Mouse (Mus musculus): ENCODE measurements at regions not wholly inside any gene's neighbourhood (a gene's known extent, or its start where the extent isn't known, plus 50 kb on each side); places are given as distances from the start of the nearest gene placed in this dataset.

DNA sequence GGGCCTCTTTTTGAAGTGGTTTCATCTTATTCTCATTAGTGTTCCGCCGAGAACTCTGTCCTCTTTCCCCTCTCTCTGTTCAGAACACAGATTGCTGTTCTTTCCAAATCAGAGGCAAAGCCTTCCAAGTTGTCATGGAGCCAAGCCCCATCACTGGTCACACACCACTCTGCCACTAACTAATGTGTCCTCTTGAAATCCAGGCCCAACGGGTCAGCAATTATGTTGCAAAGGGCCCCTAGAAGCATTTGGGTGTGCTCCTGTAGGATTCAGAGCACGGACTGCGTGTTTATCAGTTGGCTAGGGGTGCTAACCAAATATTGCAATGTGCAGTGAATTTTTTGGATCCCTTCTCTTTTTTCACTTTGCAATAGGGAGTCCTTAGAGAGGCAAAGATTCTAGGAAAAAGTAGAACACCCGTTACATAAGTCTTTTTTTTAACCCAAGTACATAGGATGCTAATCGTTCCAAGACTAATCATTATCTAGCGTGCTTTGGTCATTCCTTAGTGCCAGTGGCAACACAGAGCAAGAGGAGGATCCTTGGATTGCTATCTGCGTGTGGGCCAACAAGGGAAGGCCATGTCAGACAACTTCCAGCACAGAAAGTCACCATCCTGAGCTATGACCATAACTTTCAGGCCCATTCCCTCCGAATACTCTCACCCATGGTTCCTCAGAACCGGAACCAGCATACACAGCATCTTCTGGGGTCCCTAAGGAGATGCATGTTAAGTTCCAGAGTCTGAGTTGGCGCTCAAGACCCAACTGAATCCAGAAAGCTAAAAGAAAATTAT, 99.8 kb upstream of the Cd180 start:
- DNase-seq (ENCODE audit: low spot score), result peak; percentile 65
- intact Hi-C loops (cut with DNase I), result loop anchor here (10.0 kb wide), 1 partner anchor 599 kb away; no protein-coding TSS in a partner anchor

DNA sequence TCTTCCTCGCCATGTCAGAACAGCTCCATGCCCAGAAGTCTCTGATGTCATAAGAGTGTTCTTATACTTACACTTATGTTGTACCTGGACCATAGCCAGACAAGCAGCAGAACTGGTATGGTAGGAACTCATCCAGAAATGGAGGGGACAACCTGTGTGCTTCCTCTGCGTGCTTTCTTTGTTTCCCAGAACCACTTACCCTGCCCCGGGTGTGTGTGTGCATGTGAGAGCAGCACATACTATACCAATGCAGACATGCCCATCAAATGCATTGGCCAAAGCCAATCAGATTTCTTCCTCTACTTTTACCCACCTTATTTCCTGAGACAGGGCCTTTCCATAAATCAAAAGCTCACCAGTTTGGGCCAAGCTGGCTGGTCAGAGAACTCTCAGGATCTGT, 99.2 kb upstream of the Cd180 start:
- DNase-seq (ENCODE audit: low spot score), result no peak
- intact Hi-C loops (cut with DNase I), result loop anchor here (10.0 kb wide), 1 partner anchor 599 kb away; no protein-coding TSS in a partner anchor

DNA sequence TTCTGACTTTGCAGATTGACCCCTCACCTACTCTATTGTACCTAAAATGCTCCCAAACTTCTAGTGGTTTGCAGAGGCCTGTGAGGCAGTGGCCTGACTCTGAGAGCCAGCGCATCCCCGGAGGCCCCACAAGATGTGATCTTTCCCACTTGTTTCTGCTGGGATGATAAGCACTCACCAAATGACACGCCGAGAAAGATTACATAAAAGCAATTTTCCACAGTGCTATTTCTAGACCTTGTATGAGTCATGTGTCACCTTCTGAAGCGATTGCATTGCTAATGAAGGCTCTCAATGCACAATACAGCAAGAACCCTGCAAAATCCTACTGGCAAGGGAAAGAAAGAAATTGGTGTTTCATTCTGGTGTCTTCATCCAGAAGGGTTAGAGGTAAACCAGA, 97.8 kb upstream of the Cd180 start:
- intact Hi-C loops (cut with DNase I), result loop anchor here (10.0 kb wide), 1 partner anchor 601 kb away; no protein-coding TSS in a partner anchor
- DNase-seq (ENCODE audit: low spot score), result no peak

DNA sequence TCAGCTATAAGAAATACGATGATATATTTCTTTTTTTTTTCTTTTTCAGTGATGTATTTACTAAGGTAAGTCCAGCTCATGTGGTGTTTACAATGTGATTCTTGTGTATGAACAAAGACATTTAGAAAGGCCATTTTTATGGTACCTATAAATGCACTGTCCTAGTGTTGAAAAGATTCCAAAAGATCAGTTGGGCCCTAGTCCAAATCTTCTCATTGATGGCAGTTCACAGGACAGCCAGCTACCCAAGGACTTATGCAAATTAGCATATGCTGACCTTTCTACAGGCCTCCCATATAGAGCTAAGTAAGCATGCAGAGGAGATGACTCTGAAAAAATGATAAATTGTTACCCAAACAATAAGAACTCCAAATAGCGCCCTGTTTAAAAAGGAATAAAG, 97.3 kb upstream of the Cd180 start:
- DNase-seq (ENCODE audit: low spot score), result no peak
- intact Hi-C loops (cut with DNase I), result loop anchor here (10.0 kb wide), 1 partner anchor 601 kb away; no protein-coding TSS in a partner anchor

DNA sequence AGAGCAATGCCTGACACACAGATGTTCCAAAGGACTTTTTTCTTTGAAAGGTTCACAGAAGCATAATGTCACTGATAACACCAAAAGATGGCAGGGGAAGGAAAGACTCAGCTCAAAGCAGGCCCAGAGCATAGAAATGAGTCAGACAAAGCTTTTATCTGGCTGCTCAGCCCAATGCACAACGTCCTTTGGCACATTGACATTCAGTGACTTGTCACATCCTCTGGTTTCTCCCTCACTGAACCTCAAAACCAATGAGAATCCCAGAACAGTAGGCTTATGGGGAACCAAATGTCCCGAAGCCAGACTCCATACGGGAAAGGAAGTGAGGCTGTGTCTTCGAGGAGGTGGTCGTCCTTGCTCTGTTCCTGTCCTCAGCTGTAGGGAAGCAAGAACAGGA, 95.2 kb upstream of the Cd180 start:
- DNase-seq (ENCODE audit: low spot score), result no peak
- intact Hi-C loops (cut with DNase I), result loop anchor here (10.0 kb wide), 1 partner anchor 603 kb away; no protein-coding TSS in a partner anchor

DNA sequence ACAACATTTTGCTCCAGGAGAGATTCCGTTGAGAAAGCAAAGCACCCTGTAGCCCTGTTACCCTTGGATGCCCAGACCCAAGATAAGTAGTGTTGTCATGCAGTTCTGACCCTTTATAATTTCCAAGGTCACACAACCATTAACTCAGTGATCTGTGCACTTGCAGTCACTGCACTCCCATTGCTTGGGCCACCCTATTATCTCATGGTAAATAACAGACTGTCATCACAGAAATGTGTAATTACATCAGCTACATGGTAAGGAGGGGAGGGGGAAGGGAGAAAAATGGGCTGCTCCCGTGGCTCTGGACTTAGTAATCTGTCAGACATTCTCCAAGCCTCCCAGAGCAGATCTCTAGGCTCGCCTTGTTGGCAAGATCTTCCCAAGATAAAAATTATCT, 93.8 kb upstream of the Cd180 start:
- no peak for DNase-seq (ENCODE audit: low spot score)
- intact Hi-C loops (cut with DNase I), result loop anchor here (10.0 kb wide), 1 partner anchor 605 kb away; no protein-coding TSS in a partner anchor

DNA sequence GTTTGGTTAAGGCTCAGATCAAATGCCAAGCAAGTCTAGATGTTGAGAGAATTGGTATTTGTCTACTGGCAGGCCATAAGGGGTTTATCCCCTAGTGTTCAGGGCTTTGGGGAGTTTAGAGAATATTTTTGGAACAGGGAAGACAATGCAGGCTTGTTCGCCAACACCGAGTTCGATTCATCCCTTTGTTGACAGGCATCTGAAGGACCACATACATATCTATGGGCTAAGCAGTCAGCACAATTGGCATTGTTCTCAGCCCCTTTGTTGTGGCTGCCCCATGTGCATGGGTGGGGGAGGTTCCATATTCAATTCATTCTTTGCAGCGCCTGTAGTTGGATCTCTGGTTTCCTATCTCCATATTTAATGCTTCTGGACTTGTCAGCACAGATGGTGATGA, 93.3 kb upstream of the Cd180 start:
- intact Hi-C loops (cut with DNase I), result no loop called here
- DNase-seq (ENCODE audit: low spot score), result no peak

DNA sequence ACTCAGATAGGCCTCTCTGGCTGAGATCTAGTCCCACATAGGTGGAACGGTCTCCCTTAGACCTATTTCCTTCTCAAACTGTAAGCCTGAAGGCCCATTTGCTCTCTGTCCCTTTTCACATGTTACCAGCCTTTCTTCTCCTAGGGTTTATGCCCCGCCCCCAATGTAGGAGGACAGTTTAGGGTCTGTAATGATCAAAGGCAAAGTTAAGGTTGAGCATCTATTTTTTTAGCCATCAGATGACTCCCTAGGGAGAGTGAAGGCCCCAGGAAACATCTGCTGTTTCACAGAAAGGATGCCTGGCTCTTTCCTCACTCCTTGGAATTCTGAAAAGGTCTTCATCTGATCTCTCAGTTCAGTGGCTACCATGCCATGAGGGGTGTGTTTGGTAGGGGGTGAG, 68.9 kb upstream of the Cd180 start:
- intact Hi-C loops (cut with DNase I), result no loop called here
- no peak for DNase-seq (ENCODE audit: low spot score)

DNA sequence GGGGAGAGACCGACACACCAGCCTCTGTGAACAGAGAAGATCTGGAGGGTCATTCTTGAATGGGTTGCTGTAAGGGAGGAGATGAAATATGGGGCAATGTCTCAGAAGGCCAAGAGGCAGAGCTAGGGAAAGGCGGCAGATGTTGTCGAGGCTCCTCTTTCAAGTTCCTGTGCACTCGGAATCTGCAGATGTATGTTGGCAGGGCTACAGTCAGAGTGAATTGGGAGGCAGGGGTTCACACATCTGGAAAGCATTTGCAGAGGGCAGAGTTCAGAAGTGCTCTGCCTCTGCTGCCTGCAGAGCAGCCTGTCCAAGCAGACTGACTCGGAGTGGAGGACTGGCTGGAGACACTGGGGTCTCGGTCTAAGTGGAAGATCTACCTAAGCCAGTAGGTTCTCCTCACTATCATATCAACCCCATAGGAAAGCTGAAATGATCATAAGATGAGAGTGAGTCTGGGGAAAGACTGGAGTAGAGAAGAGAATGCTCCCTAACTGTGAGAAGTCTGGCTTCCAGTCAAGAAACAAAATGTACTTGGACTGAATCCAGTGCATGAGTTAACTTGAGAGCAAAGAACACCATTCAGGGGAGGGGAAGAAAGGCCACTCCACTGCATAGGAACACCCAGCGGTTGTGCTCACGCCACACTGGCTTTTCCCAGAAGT, 68.1 kb upstream of the Cd180 start:
- DNase-seq (ENCODE audit: low spot score), result peak; percentile 60
- intact Hi-C loops (cut with DNase I), result no loop called here

DNA sequence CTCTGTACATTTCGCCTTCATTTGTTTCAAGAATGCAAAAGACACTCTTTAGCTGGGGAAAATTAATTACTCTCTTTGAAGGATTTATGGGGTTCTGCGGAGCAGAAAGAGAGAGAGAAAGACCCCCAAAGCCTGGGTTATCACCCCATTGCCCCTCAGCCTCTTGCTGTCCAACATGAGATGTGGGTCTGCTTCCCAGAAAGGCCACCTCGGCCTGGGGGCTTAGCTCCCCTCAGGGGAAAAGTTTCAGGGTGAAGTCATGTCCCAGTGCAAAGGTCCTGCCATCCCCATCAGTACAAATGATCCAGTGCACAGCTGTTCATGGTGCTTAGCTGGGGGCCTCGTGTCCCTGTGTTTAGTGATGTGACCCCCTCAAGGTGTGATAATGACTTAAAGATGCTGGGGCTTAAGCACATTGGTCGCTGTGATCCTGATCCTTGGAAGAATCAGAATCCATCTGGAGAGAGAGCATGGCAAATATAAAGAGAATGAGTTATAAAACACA, 67.5 kb upstream of the Cd180 start:
- DNase-seq (ENCODE audit: low spot score), result no peak
- intact Hi-C loops (cut with DNase I), result no loop called here

DNA sequence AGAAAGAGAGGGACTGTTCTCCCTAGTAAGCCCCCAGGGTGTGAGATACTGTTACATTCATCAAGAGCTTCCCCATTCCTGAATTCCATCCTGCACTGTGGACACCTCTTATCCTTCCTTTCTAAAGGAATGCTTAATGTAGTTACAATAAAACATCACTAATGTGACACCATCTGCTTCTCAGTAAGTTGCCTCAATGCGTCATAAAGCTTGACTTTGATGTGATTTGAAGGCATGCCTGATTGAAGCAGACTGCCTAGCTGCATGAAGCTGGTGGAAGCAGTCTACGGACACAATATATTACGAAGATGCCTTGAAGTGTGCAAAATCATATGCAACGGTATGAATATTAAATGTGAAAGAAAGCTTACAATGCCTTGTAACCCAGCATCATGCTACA, 65.6 kb upstream of the Cd180 start:
- DNase-seq (ENCODE audit: low spot score), result no peak
- intact Hi-C loops (cut with DNase I), result no loop called here

DNA sequence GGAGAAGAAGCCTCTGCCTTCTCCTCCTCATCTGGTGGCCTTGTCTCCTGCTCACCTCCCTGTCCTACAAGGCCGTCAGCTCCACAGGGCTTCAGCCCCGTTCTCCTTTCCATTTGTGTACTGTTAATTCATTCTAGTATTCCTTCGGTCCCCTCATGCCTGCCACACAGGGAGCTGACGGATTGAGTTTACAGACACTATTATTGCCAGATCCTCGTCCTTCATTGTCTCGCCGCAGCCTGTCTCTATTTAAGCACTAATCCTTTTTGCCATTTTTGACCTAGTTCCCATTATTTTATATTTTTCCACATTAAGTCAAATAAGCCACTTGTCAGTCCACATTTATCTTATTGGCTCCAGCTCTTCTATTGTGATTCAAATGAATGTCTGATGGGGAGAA, 64.2 kb upstream of the Cd180 start:
- intact Hi-C loops (cut with DNase I), result no loop called here

DNA sequence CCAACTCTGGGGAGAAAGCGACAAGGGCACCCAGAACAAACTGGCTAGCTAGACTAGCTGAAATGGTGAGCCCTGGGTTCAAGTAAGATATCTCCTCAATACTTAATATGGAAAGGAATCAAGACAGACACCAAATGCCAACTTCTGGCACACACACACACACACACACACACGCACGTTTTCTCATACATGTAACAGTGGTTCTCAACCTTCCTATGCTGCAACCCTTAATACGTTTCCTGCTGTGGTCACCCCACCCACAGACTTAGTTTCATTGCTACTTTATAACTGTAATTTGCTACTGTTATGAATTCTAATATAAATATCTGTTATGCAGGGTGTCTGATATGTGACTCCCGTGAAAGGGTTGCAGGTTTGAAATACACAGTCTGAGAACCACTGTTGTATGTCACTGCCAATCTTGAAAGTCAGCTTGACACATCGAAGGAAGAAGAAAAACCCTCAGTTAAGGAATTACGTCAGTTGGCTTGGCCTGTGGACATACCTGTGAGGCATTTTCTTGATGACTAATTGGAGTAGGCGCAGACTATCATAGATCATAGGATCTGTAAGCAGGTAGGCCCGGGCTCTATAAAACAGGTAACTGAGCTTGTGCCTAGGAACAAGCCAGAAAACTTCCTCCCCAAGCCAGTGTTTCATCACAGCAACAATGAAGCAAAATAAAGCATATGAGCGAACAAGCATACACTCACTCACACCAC, 59.0 kb upstream of the Cd180 start:
- intact Hi-C loops (cut with DNase I), result no loop called here
- no peak for DNase-seq (ENCODE audit: low spot score)

More for the DNA sequence above, 64.2 kb upstream of the Cd180 start:
- no peak for DNase-seq (ENCODE audit: low spot score)

DNA sequence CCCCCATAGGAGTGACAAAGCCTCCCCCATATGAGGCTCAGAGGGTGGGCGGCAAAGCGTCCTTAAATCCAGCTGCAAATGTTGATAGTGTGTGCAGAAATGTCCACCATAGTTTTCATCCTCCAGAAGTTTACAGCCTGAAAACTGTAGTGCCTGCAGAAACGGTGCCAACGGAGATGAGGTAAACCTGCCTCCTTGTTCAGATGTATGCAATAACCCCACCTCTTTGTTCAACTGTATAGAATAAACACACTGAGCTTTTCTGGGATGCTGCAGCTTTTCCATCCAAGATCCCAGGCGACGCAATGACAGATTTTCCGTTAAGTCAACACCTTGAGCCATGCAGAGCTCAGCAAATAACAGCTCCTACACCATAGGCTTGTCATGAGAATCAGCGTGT, 57.3 kb upstream of the Cd180 start:
- intact Hi-C loops (cut with DNase I), result no loop called here
- no peak for DNase-seq (ENCODE audit: low spot score)

DNA sequence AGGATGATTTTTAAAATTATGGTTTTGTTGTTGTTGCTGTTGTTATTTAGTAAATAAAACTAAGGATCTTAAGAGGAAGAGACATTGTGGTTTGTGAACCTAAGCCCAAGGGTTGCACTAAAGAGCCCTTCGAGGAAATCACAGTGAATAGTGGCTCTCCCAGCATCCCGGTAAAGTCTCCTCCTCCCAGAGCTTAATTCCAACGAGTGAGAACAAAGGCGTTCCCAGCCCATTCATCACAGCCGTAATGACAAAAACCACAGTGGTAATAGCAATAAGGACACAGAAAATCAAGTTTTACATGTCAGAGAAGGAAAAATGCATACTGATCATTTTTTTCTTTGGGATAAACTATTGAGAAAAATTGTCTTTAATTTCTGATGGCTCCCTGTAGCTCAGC, 56.3 kb upstream of the Cd180 start:
- intact Hi-C loops (cut with DNase I), result no loop called here
- no peak for DNase-seq (ENCODE audit: low spot score)

DNA sequence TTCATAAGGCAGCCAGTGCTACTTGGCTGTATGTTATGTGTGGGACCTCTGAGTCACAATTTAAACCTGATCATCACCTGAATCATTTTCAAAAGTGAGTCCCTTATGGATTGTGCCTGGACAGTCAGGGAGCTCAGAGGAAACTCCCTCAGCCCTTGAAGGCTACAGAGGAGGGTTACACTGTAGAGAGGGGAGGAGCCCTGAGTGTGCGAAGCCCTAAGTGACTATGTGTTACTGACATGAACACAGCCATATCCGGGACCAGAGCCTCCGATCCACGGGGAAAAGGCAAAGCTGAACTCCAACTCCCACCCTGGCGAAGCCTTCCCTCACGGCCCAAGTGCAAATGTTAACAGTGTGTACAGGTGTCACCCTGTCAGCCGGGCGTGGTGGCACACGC, 53.7 kb upstream of the Cd180 start:
- intact Hi-C loops (cut with DNase I), result loop anchor here (10.0 kb wide), 4 partner anchors 305 to 1745 kb away; no protein-coding TSS in a partner anchor
- no peak for DNase-seq (ENCODE audit: low spot score)

DNA sequence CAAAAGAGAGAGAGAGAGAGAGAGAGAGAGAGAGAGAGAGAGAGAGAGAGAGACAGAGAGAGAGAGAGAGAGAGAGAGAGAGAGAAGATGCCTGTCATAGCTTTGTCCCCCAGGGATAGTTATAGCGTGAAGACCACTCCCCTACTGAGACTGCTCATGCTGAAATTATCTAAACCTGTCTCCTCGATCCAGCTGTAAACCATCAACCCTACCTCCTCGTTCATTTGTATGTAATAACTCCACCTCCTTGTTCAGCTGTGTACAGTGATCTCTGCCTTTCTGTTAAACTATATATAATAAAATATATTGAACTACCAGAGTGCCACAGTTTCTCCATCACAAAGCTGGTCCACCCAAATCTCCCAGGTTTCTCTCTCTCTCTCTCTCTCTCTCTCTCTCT, 53.2 kb upstream of the Cd180 start:
- DNase-seq (ENCODE audit: low spot score), result no peak
- intact Hi-C loops (cut with DNase I), result loop anchor here (10.0 kb wide), 4 partner anchors 305 to 1745 kb away; no protein-coding TSS in a partner anchor
